Mouse (Mus musculus) liver, embryonic 11.5 days (tissue): ENCODE data around the gene Slc22a2. TPM values are rescaled to one million over a fixed set of nuclear protein-coding genes. Genes with fewer than 3 reads are reported as not detected.

Experiments used
- ATAC-seq: fragments of 200-750 bp; cut with Nextera tagmentation; replicated peaks from 2 replicates; pipeline ENCODE4 v1.8.0; 2017; ENCODE audit warnings: moderate number of reproducible peaks, mild to moderate bottlenecking, moderate TSS enrichment, moderate library complexity; ENCODE audit not compliant: low FRiP score
- DNase-seq: peaks from one replicate; pipeline ENCODE4 v3.0.0-alpha.2; 2017; ENCODE audit warnings: low spot score
- H3K27ac ChIP-seq: fragments of 300-500 bp; sonication (generic); 2 replicates; pipeline ENCODE4 v1.5.1; 2014; ENCODE audit warnings: mild to moderate bottlenecking, low read depth, low read length, control low read depth
- H3K27me3 ChIP-seq: fragments of 300-500 bp; sonication (generic); replicated peaks from 2 replicates; pipeline ENCODE4 v1.6.1; 2014; ENCODE audit warnings: low read length, mixed read lengths; ENCODE audit not compliant: control insufficient read depth, insufficient read depth
- H3K36me3 ChIP-seq: fragments of 300-500 bp; sonication (generic); 2 replicates; pipeline ENCODE4 v1.6.1; 2014; ENCODE audit warnings: mild to moderate bottlenecking, low read length, moderate library complexity, mixed read lengths; ENCODE audit not compliant: control insufficient read depth, insufficient read depth
- H3K4me1 ChIP-seq: fragments of 300-500 bp; sonication (generic); replicated peaks from 2 replicates; pipeline ENCODE4 v1.6.1; 2014; ENCODE audit warnings: low read length, mixed read lengths; ENCODE audit not compliant: control insufficient read depth, insufficient read depth
- H3K4me2 ChIP-seq: fragments of 300-500 bp; sonication (generic); 2 replicates; pipeline ENCODE4 v1.6.1; 2014; ENCODE audit warnings: mild to moderate bottlenecking, control low read depth, moderate library complexity
- H3K4me3 ChIP-seq: fragments of 300-500 bp; sonication (generic); 2 replicates; pipeline ENCODE4 v1.5.1; 2014; ENCODE audit warnings: low read depth, low read length, control low read depth
- H3K9ac ChIP-seq: fragments of 300-500 bp; sonication (generic); 2 replicates; pipeline ENCODE4 v1.6.1; 2014; ENCODE audit warnings: low read depth, low read length, control low read depth
- H3K9me3 ChIP-seq: fragments of 300-500 bp; sonication (generic); 2 replicates; pipeline ENCODE4 v1.6.1; 2016; ENCODE audit warnings: low read length, inconsistent platforms, mixed read lengths; ENCODE audit not compliant: control insufficient read depth
- WGBS: fragments of 180-500 bp; shearing (Covaris S2); extraction: QIAGEN DNeasy Blood & Tissue Kit; methylation state at CpG from one replicate; pipeline ENCODE4 v1.1.7; 2014; 5-methylcytosine and 5-hydroxymethylcytosine counted together
- polyA plus RNA-seq: library from polyadenylated mRNA; unstranded; fragments of >200 nt; fragmentation: Nextera tagmentation; extraction: Ambion mirVana; gene quantifications from 2 replicates; pipeline ENCODE4 v1.2.1, GENCODE M21; 2014

The Slc22a2 gene
- polyA plus RNA-seq, 1 experiment from 2014 or later: not detected

- WGBS: 89% methylated on average over 7 of the region's 7 CpGs
- ATAC-seq: no peak
Observed at GRCm38 (mm10) chr17:12577096-12577495, 6.8 kb upstream of the Slc22a2 start.

GRCm38 (mm10) chr17:12585366-12585765 lies 1.4 kb downstream of the Slc22a2 start:
- no peaks in the 10 kb centered on the region for H3K4me1 ChIP-seq
- DNase-seq (no peak), ATAC-seq (no peak)
- no peak overlapping the region for H3K9ac ChIP-seq
- no peak overlapping the region for H3K4me2 ChIP-seq
- no peak overlapping the region for H3K27ac ChIP-seq
- no peaks in the 10 kb centered on the region for H3K9me3 ChIP-seq
- H3K27me3 ChIP-seq: 0 out of 2 replicates have a peak, but pooled peaks cover 3% of the 10 kb centered on the region
- WGBS: 81% methylated on average over 2 of the region's 2 CpGs
- H3K36me3 ChIP-seq: no peaks in the 10 kb centered on the region
- H3K4me3 ChIP-seq: no peak overlapping the region

More at GRCm38 (mm10) chr17:12577096-12577495, 6.8 kb upstream of the Slc22a2 start:
- no peak for DNase-seq
- Histone ChIP-seq H3K4me2 (no peak overlapping the region), H3K36me3 (no peaks in the 10 kb centered on the region), H3K4me3 (no peak overlapping the region), H3K9ac (no peak overlapping the region), H3K27me3 (no peaks in the 10 kb centered on the region), H3K9me3 (no peaks in the 10 kb centered on the region), H3K4me1 (no peaks in the 10 kb centered on the region), H3K27ac (no peak overlapping the region)

GRCm38 (mm10) chr17:12586966-12587365 lies 3.0 kb downstream of the Slc22a2 start:
- ATAC-seq (no peak), DNase-seq (no peak)
- Histone ChIP-seq H3K9ac (no peak overlapping the region), H3K27ac (no peak overlapping the region), H3K27me3 (0 out of 2 replicates have a peak, but pooled peaks cover 3% of the 10 kb centered on the region), H3K9me3 (no peaks in the 10 kb centered on the region), H3K4me3 (no peak overlapping the region), H3K4me1 (no peaks in the 10 kb centered on the region), H3K4me2 (no peak overlapping the region), H3K36me3 (no peaks in the 10 kb centered on the region)
- WGBS: 62% methylated on average over 11 of the region's 11 CpGs

- no peak overlapping the region for H3K9ac ChIP-seq
- DNase-seq (no peak), ATAC-seq (no peak)
- no peak overlapping the region for H3K4me2 ChIP-seq
- no peaks in the 10 kb centered on the region for H3K36me3 ChIP-seq
- no peaks in the 10 kb centered on the region for H3K9me3 ChIP-seq
- WGBS: 68% methylated on average over 9 of the region's 9 CpGs
- H3K4me1 ChIP-seq: no peaks in the 10 kb centered on the region
- H3K27me3 ChIP-seq: 0 out of 2 replicates have a peak, but pooled peaks cover 3% of the 10 kb centered on the region
- no peak overlapping the region for H3K27ac ChIP-seq
- H3K4me3 ChIP-seq: no peak overlapping the region
Observed at GRCm38 (mm10) chr17:12588801-12589247, 4.9 kb downstream of the Slc22a2 start.

- H3K4me1 ChIP-seq: no peaks in the 10 kb centered on the region
- 86% methylated on average over 4 of the region's 4 CpGs for WGBS
- no peaks in the 10 kb centered on the region for H3K9me3 ChIP-seq
- no peak for DNase-seq
- ATAC-seq: no peak
- H3K4me3 ChIP-seq: no peak overlapping the region
- H3K27me3 ChIP-seq: 0 out of 2 replicates have a peak, but pooled peaks cover 3% of the 10 kb centered on the region
- H3K27ac ChIP-seq: no peak overlapping the region
- no peak overlapping the region for H3K9ac ChIP-seq
- H3K4me2 ChIP-seq: no peak overlapping the region
- H3K36me3 ChIP-seq: no peaks in the 10 kb centered on the region
Observed at GRCm38 (mm10) chr17:12590911-12591625, 7.1 kb downstream of the Slc22a2 start.

- Histone ChIP-seq H3K9me3 (no peaks in the 10 kb centered on the region), H3K4me2 (no peak overlapping the region), H3K4me3 (no peak overlapping the region), H3K4me1 (no peaks in the 10 kb centered on the region), H3K27me3 (no peaks in the 10 kb centered on the region), H3K36me3 (no peaks in the 10 kb centered on the region), H3K27ac (no peak overlapping the region), H3K9ac (no peak overlapping the region)
- 76% methylated on average over 13 of the region's 13 CpGs for WGBS
- ATAC-seq: no peak
- DNase-seq: no peak
Observed at GRCm38 (mm10) chr17:12595846-12596515, 12.0 kb downstream of the Slc22a2 start.

- Histone ChIP-seq H3K27ac (no peak overlapping the region), H3K4me1 (no peaks in the 10 kb centered on the region), H3K27me3 (no peaks in the 10 kb centered on the region), H3K9me3 (no peaks in the 10 kb centered on the region), H3K9ac (no peak overlapping the region), H3K4me2 (no peak overlapping the region), H3K36me3 (no peaks in the 10 kb centered on the region), H3K4me3 (no peak overlapping the region)
- ATAC-seq (no peak), DNase-seq (no peak)
- 0% methylated on average over 1 of the region's 1 CpGs for WGBS
Observed at GRCm38 (mm10) chr17:12606634-12607033, 22.7 kb downstream of the Slc22a2 start.

- Histone ChIP-seq H3K4me2 (no peak overlapping the region), H3K9me3 (no peaks in the 10 kb centered on the region), H3K27ac (no peak overlapping the region), H3K9ac (no peak overlapping the region), H3K4me3 (no peak overlapping the region), H3K4me1 (no peaks in the 10 kb centered on the region), H3K36me3 (no peaks in the 10 kb centered on the region), H3K27me3 (no peaks in the 10 kb centered on the region)
- DNase-seq: no peak
- ATAC-seq: no peak
Observed at GRCm38 (mm10) chr17:12607202-12607601, 23.3 kb downstream of the Slc22a2 start.
